Mouse (Mus musculus): ENCODE measurements around the gene Rufy2. TPM values are rescaled to one million over a fixed set of nuclear protein-coding genes. Genes with fewer than 3 reads are reported as not detected.

The Rufy2 gene
- polyA plus RNA-seq, 1 experiment from 2014 or later: 26.8 TPM

Other genes with a start within 250 kb of the Rufy2 start
- 102 and 112 TPM in 2 replicates for gene Ccar1, start 187.9 kb upstream of the Rufy2 start, polyA plus RNA-seq (2015; fragmentation: Nextera tagmentation; extraction: Ambion mirVana)
- 24.4 and 25.4 TPM in 2 replicates for gene Tet1, start 71.2 kb upstream of the Rufy2 start, polyA plus RNA-seq (2015; fragmentation: Nextera tagmentation; extraction: Ambion mirVana)
- 12.3 and 14.4 TPM in 2 replicates for gene Slc25a16, start 59.6 kb upstream of the Rufy2 start, polyA plus RNA-seq (2015; fragmentation: Nextera tagmentation; extraction: Ambion mirVana)
- 13.8 and 14.1 TPM in 2 replicates for gene Dna2, start 33.2 kb upstream of the Rufy2 start, polyA plus RNA-seq (2015; fragmentation: Nextera tagmentation; extraction: Ambion mirVana)
- 96.3 and 100 TPM in 2 replicates for gene Hnrnph3, start 44.0 kb downstream of the Rufy2 start, polyA plus RNA-seq (2015; fragmentation: Nextera tagmentation; extraction: Ambion mirVana)
- 0.62 and 1.3 TPM in 2 replicates for gene Pbld2, start 44.1 kb downstream of the Rufy2 start, polyA plus RNA-seq (2015; fragmentation: Nextera tagmentation; extraction: Ambion mirVana)
- gene Pbld1, start 79.9 kb downstream of the Rufy2 start, polyA plus RNA-seq (2015; fragmentation: Nextera tagmentation; extraction: Ambion mirVana): 1.1 and 1.3 TPM in 2 replicates
- gene Atoh7, start 119.4 kb downstream of the Rufy2 start, polyA plus RNA-seq (2015; fragmentation: Nextera tagmentation; extraction: Ambion mirVana): 0.24 and 0.32 TPM in 2 replicates
- 4.1 and 4.4 TPM in 2 replicates for gene Mypn, start 223.7 kb downstream of the Rufy2 start, polyA plus RNA-seq (2015; fragmentation: Nextera tagmentation; extraction: Ambion mirVana)

All from embryonic facial prominence, embryonic 15.5 days (tissue).